Mouse (Mus musculus): ENCODE measurements at regions not wholly inside any gene's neighbourhood (a gene's known extent, or its start where the extent isn't known, plus 50 kb on each side); places are given as distances from the start of the nearest gene placed in this dataset.

DNA sequence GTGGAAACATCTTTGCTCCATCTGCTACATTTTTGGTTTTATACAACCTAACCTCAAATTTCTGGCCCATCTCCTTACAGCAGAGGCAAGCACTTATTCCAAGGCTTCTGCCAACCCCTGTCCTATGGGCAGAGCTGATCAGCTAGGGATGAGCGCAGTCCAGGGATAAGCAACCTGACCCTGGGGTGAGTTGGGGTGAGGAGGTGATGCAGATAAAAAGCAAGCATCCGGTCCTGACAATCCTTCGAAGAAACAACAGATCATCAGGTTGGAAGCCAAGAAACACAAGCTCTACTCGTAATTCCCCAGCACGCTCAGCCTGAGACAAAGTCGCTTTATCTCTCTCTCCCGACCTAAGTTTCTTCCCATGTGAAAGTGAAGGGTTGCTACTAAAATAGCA is 194.9 kb upstream of the Lyplal1 start:
- intact Hi-C loops (cut with DNase I) = no loop called here

DNA sequence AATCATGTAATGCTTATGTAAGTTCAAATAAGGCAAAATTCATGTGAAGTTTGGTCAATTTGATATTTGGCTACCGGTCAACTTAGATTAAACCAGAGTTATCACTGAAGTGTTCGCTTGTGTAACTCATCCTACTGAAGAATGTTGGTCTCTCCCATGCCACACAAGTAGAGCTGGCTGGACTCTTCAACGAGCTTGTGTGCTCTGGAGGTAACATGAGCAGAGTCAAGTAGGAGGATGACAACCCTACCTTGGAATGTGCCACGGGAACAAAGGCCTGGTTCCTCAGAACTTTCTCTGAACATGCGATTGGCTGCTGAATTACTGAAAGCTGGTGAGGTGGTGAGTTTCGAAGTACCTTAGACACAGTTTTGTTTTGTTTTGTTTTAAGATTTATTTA is 190.5 kb upstream of the Lyplal1 start:
- intact Hi-C loops (cut with DNase I) = no loop called here

DNA sequence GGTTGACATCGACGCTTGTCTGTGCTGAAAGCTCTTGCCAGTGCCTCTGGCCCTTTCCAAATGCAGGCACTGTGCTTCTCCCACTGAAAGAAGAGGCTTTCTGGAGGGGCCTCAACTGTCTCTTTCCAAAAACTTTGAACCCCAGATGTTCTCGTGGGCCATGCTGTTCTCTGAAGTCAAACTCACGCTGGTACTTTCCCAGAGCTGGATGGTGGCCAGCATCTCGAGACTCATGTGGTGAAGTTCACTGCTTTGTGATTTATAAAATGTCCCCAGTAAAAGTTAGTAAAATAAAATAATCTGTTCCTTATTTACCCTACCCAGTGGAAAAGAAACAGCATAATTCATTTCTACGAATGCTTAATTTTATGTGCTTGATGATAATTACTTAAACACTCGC is 180.4 kb upstream of the Lyplal1 start:
- intact Hi-C loops (cut with DNase I) = no loop called here

DNA sequence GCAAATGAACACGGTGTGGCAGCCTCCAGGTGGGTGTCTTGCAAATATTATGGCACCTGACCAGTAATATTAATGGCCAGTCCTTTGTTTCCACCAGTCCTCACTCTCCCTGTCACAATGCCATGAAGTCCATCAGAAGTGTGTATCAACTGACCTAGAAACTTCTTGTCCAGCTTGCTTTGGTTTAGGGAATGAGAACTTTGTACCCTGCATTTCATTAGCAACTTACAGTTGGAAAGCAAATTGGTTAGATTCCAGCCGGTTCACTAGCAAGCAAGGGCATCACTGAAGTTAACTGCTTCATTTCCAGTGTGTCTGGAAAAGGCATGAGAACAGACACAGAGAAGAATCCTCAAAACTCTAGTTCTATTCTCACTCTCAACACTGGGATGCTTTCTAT is 178.1 kb upstream of the Lyplal1 start:
- intact Hi-C loops (cut with DNase I) = no loop called here

DNA sequence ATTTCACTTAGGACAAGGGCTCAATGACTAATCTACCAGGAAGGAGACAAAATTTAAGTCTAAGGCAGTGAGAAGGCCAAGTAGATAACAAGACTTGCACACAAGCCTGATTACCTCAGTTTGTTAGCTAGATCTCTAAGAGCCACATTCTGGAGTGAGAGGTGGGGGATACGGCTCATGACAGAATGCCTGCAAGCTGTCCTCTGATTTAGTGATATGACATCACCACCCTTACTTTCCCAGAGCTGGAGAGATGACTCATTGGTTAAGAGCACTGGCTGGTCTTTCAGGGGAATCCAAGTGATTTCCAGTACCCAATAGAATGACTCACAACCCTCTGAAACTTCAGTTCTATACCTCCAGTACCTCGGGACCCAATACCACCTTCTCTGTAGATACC is 177.5 kb upstream of the Lyplal1 start:
- intact Hi-C loops (cut with DNase I) = no loop called here

DNA sequence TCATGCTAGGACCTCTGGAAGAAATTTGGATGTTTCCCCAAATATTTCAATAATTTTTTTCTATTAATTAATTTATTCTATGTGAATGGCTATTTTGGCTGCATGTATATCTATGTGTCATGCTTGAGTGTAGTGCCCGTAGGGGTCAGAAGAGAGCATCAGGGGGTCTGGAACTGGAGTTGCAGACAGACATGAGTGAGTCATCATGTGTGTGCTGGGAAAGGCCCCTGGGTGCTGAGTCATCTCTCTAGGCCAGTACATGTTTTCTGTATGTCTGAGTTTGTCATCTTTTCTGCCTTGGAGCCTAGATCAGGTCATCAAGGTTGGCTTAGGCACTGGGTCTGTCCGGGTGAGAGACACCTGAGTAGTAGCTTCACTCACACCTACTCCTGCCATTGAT is 172.0 kb upstream of the Lyplal1 start:
- intact Hi-C loops (cut with DNase I) = no loop called here

DNA sequence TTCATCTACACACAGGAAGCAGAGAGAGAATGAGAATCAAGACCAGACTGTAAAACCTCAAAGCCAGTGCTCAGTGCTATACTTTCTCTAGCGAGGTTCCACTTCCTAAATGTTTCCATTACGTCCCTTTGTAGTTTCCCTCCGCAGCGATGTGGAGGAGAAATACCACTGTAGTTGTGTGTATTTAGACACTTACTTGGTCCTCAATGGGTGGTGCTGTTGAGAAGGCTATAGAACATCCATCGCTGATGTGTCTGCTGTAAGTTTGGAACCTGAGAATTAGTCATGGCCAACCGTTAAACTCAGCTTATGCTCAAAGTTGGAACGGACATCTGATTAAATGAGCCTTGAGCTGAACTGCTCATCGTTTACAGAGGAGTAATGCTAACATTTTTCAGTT is 170.7 kb upstream of the Lyplal1 start:
- intact Hi-C loops (cut with DNase I) = no loop called here

DNA sequence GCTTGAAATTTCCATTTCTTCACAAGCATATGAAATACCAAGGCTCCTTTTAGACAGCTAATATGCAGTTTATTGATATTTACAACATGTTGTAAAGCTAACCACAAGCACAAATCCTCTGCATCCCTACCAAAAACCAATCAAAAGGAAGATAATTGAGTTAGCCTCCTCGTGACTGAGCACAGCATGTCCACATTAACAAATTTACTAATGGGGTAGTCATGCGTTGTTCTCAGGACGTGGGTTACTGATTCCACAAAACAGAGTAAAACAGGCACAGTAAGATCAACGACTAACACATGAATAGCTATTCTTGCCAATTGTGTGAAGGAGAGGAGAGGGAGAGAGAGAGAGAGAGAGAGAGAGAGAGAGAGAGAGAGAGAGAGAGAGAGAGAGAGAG is 169.3 kb upstream of the Lyplal1 start:
- intact Hi-C loops (cut with DNase I) = no loop called here

DNA sequence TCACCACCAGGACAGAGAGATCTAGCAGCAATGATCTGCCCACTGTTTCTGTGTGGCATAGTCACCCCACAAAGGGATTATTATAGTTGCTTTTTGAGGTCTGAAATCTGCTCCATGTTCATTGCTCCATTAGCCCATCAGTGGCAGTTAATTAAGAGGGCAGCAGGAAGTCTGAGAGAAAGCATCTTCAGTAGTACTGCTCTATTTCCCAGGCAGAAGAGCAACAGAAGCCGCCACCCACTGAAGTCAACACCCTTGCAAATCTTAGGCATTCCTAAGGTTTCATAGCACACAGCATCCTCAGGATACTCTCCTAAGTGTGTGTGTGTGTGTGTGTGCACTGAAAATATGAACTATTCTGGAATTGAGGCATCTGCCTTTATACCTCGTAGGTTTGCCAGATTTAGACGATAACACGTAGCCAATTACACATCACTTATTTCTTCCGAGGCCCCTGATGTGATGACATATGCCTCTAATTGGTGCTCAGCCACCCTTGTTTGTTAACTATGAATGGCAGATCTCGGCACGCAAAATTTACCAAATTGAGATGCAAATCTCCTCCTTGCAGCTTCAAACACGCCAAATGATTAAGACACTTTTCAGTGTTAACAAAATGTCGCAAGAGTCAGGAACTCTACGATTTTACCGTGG is 161.0 kb upstream of the Lyplal1 start:
- intact Hi-C loops (cut with DNase I) = no loop called here

DNA sequence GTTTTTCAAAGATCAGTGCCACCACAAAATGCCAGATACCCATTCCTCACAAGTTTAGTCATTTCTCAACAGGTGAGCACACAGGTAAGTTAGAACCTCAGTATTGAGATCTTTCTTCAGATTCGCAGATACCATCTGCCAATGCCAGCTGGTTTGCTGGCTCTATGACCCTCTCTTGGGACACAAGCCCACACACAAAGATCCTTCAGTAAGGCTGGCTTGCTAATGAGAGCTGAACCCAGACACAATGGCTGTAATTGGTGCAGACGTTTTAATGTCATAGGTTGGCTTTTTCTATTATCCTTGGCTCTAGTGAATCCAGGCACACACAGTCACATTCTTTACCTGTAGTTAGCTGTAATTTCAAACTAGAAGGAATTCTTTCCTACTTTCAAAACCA is 154.3 kb upstream of the Lyplal1 start:
- intact Hi-C loops (cut with DNase I) = no loop called here

DNA sequence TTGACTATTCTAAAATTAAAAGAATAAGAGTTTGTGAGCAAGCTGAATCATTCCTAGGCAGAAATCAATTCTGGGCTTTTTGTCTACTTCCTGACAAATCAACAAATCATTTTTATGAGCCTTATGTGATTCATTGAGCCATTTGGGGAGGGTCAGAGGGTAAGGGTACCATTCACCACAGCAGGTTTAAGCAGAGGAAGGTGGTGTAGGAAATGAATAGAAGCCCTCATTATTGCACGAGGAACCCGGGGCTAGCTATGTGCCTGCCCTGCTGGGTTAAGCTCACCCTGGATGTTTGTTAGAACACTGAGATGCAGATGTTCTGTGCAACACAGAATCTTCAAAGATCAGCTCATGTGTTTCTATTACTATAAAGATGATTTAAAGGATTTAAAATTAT is 150.2 kb upstream of the Lyplal1 start:
- intact Hi-C loops (cut with DNase I) = no loop called here

DNA sequence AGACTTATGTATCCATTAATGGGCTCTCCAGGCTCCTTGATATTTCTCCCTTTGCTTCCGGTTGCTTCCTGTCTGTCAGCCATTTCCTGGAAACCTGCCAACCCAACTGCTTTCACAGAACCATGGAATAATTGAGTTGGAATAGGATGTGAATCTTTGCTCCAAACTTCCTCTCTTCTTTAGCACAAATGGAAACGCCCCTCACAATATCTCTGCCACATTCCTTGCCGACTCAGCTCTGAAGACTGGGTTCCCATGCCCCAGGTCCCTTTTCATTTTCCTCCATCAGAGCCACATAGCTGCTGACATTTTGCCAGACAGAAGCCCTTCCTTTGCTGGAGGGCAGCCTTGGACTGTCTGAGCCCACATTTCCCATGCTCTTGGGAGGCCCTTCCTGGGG is 147.5 kb upstream of the Lyplal1 start:
- intact Hi-C loops (cut with DNase I) = no loop called here

DNA sequence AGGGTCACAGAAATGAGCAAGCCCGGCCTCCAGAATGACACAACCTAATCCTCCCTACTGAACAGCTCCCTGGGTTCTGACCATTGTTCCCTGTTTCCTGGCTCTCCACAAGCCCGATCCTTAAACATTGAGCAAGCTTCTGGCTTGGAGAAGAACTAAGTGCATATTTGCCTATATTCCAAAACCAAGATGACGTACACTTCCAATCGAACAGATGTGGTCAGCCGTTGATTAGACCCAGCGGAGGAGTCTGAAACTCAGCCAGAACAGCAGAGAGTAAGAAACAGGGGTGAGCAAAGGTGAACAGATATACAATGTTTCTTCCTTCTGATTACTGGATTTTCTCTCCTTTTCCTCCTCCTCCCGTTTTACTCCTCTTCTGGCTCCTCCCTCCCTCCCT is 146.8 kb upstream of the Lyplal1 start:
- intact Hi-C loops (cut with DNase I) = no loop called here

DNA sequence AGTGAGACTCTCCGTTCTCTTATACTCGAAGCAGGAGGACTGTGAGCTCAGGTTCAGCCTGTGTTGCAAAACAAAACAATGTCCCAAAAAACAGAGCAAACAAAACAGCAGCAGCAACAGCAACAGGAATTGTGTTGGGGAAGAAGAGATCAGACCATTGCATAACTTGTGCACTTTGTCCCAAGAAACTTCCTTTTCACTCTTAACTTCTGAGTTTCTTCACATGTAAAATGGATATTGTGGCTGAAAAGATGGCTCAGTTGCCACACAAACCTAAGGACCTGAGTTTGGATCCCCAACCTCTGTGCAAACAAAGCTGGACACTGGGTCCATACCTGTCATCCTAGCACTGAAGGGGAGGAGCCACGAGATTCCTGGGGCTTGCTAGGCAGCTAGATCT is 146.1 kb upstream of the Lyplal1 start:
- intact Hi-C loops (cut with DNase I) = no loop called here

DNA sequence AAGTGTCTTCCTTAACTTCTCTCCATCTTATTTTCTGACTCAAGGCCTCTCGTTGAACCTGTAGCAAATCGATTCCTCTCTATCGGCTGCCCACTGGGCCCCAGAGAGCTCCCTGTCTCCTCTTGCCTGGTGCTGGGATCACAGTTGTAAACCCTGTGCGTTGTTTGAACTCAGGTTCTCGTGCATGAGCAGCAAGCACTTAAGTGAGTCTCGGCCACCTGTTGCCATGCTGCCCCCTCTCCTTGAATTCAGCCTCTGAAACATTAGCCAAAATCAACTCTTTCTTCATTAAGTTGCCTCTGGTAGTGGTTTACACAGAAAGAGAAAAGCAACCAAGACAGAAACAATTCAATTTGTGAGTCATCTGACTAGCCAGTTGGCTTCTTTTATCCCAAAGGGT is 144.9 kb upstream of the Lyplal1 start:
- intact Hi-C loops (cut with DNase I) = no loop called here

DNA sequence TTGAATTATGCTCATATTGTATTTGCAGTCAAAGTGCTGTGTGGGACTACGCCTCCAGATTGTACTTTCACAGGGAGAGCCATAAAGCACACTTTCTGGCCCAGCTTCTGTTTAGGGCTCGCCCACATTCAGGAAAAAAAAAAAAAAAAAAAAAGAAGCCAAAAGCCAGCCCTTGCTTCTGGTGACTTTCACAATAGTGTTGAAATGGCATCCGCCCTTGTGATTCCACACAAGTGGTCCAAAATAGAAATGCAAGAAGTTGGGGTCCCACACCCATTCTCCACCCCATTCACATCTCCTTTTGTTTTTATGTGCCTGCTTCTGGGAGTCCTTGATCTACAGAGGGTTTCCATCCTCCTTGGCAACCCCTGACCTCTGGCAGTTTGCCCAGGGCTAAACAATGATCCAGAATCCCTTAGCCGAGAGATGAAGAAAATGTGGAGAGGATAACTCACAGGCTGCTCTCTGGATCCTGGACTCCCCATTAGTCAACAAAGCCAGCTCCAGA is 144.3 kb upstream of the Lyplal1 start:
- intact Hi-C loops (cut with DNase I) = no loop called here

DNA sequence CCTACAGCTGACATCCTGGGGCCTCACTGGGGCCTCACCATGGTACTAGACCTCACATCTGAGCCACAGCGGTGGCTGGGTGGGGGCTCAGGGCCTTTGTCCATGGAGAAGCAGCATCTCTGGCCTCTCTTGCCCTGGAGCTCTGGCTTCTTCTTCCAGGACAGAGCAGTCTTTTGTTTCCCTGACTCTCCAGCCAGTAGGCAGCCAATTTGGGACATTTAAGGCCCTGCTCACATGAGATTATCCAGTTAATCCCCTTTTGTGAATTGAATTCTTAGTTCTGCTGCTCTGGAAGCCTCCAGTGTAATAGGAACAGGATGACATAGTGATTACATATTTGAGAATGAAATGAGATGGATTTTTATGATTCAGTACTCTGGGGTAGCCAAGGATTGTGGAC is 140.5 kb upstream of the Lyplal1 start:
- intact Hi-C loops (cut with DNase I) = no loop called here

DNA sequence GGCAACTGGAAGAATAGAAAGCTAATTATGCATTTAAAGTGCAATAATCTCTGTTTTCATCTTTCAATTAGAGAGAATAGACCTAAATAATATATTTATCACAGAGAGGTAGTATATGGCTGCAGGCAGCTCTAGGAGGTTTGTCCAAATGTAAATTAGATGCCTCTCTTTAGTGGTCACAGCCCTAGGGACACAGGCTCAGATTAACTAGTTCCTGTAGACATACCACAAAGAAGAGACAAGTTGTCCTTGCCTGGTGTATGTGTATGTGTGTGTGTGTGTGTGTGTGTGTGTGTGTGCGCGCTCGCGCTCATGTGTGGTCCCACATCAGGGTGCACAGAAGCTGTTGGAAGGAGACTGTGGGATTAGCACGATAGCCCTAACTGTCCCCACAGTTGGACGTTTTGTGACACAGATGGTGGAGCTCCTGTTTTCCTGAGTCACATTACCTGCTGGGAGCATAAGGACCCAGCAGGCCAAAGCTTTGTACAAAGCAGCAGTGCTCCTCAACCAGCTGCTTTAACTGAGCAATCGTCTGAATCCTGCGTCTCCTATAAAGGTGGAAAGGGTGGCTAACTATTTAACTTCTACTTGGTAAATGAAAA is 138.5 kb upstream of the Lyplal1 start:
- intact Hi-C loops (cut with DNase I) = no loop called here

DNA sequence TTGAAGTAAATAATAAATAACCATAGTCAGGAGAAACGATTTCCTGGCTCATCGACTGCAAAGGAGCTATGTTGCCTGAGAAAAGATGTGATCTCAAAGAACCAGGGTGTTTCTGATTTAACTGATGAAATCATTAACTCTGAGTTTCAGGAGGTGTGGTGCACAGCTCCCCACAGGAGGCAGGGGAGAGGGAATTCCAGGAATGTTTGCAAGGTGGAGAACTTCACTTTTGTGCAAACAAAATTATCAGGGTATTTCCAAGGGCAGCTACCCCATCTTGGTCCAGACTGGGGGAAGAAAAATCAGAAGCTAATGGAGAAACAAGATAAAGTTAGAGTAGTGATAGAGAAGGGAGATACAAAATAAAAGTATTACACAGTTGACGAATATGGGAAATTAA is 137.4 kb upstream of the Lyplal1 start:
- intact Hi-C loops (cut with DNase I) = no loop called here

DNA sequence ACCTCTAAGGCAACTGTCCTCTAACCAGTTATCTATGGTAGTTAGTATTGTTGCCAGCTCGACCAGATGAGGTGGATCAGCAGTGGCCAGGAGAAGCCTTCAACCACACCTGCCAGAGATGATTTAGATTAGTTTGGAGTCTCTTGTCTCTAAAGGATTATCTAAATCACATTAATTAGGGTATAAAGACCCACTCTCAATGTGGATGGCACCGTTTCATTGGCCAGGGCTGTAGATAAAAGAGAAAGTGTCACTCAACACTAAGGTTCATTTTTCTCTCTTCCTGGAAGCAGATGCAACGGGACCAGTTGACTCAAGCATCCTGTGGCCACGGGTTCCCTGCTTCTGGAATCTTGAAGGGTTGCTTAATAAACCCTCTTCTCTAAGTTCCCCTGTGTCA is 135.4 kb upstream of the Lyplal1 start:
- intact Hi-C loops (cut with DNase I) = no loop called here

DNA sequence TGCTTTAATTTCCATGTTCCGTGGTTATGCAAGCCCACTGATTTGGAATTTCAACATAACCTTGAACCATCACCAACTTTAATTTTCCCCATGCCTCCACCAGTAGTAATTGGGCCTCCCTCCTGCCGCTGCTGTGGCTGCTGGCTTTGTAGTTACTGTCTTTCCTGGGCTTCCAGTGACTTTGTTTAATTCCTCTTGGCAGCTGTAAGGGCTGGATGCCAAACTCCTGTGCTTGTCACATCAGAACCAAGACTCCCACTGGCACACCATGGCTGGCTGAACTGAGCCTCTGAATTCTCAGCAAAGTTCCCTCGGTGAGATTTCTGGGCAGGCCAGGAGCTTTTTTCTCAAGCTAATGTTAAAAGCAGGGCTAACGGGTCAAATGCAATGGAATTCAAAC is 133.2 kb upstream of the Lyplal1 start:
- intact Hi-C loops (cut with DNase I) = no loop called here

DNA sequence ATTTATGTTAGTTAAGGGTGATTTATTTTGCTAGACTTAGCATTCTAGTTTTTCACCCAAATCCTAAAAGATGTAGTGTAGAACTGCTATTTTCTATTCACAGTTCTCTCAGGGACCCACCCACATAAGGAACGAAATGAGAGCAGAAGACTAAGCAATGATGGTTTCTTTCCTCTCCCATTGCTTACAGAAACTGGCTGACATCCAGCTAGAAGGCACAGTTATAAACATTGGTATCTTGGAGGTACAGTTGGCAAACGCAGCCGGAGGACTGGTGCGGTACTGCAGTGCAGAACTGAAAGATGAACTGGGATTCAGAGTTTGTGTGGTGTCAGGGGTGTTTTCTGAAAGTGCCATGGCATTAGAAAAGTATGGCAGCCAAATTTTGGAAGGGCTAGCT is 132.1 kb upstream of the Lyplal1 start:
- intact Hi-C loops (cut with DNase I) = no loop called here

DNA sequence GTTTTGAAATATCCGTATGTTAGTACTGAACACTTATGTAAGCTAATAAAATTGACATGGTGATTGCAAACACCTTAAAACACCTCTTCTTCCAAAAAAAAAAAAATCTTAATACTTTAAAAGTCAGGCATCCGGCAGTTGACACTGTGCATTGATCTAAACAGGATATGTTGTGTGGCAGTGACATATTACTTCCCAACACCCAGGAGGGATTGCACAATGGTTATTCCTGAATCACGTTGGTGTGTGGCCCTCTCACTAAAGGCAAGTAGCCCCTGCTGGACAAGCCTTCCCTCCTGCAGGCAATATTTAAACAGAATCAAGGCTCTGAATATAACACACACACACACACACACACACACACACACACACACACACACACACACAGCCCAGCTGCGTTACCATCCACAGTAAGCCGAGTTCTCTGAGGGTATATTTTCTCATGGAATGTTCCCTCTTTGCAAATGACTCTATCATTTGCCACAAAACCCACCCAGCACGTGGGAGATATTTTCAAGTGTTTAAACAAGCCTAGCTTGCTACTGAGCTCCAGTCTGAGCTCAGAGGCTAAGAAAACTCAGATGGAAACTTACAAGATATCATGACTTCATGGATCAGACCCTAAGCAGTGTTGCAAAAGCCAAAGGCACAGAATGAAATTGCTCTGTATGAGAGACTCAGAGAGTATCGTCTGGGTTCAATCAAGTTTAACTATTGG is 128.8 kb upstream of the Lyplal1 start:
- intact Hi-C loops (cut with DNase I) = no loop called here
